Mouse (Mus musculus): ENCODE measurements around the gene Gpr15. TPM values are rescaled to one million over a fixed set of nuclear protein-coding genes. Genes with fewer than 3 reads are reported as not detected.

The Gpr15 gene
- polyA plus RNA-seq, 1 experiment from 2014 or later = 0.08 TPM

DNA sequence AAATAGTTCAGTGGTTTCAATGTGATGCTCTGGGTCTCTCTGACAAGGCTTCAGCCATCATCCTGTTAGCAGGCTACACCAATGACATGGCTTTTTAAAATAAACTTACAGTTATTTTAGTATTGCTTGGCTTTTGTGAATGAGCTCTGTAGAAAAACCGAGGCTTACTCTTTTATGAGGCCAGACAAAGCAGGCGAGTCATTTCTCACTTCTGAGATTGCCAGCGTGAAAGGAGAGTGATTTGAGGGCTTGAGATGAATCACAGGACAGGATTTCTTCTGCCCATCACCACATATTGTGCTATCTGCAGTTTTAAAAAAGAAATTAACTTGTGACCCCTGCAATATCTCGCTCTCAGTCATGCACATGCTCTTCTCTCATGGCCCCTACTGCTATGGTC, 3.9 kb downstream of the Gpr15 start:
- Histone ChIP-seq H3K36me3 (no peaks in the 10 kb centered on the region), H3K27me3 (replicated peaks) (no peaks in the 10 kb centered on the region), H3K9ac (no peak overlapping the region), H3K4me3 (replicated peaks) (no peak overlapping the region), H3K27ac (no peak overlapping the region), H3K4me2 (no peak overlapping the region), H3K9me3 (no peaks in the 10 kb centered on the region), H3K4me1 (no peaks in the 10 kb centered on the region)
- WGBS = 61% methylated on average over 4 of the region's 4 CpGs
- no peak for ATAC-seq (ENCODE audit: insufficient read depth, low FRiP score, low read depth)

DNA sequence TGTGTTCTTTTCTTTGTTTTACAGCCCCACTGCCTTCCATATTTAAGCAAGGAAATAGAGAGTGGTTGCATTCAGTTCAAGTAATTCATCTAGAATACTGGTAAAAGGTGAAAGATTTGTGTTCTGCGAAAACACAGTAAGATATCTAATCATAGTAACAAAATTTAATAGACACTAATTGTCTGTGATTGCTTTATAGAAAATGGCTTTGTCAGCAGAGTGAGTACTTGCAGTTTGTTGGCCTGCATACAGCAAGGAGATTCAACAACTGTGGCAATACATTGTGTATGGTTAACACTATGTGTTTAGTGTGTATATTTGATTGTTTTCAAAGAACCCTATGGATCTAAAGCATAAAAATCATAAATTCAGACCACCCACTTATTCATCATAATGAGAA, 5.7 kb downstream of the Gpr15 start:
- H3K36me3 ChIP-seq = no peaks in the 10 kb centered on the region
- WGBS = 93% methylated on average over 1 of the region's 1 CpGs
- H3K4me3 ChIP-seq (replicated peaks) = no peak overlapping the region
- no peaks in the 10 kb centered on the region for H3K9me3 ChIP-seq
- H3K4me2 ChIP-seq = no peak overlapping the region
- ATAC-seq (ENCODE audit: insufficient read depth, low FRiP score, low read depth) = no peak
- no peak overlapping the region for H3K27ac ChIP-seq
- no peak overlapping the region for H3K9ac ChIP-seq
- no peaks in the 10 kb centered on the region for H3K27me3 ChIP-seq (replicated peaks)
- no peaks in the 10 kb centered on the region for H3K4me1 ChIP-seq

DNA sequence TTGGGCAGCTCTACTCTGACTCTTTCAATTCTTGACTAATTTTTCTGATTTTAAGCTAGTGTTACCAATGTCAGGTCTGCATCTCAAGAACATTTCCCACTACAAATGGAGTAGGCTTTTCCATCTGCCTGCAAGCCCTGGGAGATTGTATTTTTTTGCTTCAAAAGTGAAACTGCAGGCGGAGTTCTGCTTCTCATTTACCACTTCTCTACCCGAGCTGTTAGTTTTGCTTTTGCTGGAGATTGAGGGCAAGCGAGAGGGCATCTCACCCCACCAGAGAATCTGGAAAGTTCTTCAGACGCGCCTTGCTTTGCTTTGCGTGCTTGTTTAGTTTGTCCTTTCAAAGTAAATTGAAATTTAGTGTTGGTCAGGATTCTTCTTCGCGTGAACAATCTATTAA, 6.6 kb downstream of the Gpr15 start:
- H3K4me1 ChIP-seq = no peaks in the 10 kb centered on the region
- no peak for ATAC-seq (ENCODE audit: insufficient read depth, low FRiP score, low read depth)
- no peak overlapping the region for H3K4me2 ChIP-seq
- H3K27ac ChIP-seq = no peak overlapping the region
- no peaks in the 10 kb centered on the region for H3K27me3 ChIP-seq (replicated peaks)
- WGBS = 70% methylated on average over 8 of the region's 8 CpGs
- H3K9ac ChIP-seq = no peak overlapping the region
- H3K9me3 ChIP-seq = no peaks in the 10 kb centered on the region
- no peaks in the 10 kb centered on the region for H3K36me3 ChIP-seq
- H3K4me3 ChIP-seq (replicated peaks) = no peak overlapping the region

DNA sequence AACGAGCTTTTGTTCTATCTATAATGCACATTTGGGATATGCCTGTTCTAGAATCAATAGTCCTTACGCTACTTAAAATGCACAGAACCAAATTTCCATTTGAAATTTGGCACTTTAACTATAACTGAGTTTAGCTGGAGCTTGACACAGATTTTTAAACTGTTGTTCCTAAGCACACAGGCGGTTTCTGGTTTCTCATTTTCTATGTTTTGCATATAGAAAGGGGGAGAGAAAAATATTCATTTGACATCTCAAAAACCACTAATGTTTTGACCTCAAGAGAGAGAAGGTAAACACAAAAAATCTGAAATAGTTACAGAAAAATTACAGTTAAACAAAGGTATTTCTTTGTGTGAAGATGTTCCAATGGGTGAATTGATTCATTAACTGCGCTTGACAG, 9.3 kb downstream of the Gpr15 start:
- no peak overlapping the region for H3K9ac ChIP-seq
- H3K36me3 ChIP-seq = no peaks in the 10 kb centered on the region
- H3K4me2 ChIP-seq = no peak overlapping the region
- no peaks in the 10 kb centered on the region for H3K4me1 ChIP-seq
- no peaks in the 10 kb centered on the region for H3K27me3 ChIP-seq (replicated peaks)
- ATAC-seq (ENCODE audit: insufficient read depth, low FRiP score, low read depth) = no peak
- WGBS = 71% methylated on average over 4 of the region's 4 CpGs
- no peak overlapping the region for H3K27ac ChIP-seq
- H3K4me3 ChIP-seq (replicated peaks) = no peak overlapping the region
- no peaks in the 10 kb centered on the region for H3K9me3 ChIP-seq

DNA sequence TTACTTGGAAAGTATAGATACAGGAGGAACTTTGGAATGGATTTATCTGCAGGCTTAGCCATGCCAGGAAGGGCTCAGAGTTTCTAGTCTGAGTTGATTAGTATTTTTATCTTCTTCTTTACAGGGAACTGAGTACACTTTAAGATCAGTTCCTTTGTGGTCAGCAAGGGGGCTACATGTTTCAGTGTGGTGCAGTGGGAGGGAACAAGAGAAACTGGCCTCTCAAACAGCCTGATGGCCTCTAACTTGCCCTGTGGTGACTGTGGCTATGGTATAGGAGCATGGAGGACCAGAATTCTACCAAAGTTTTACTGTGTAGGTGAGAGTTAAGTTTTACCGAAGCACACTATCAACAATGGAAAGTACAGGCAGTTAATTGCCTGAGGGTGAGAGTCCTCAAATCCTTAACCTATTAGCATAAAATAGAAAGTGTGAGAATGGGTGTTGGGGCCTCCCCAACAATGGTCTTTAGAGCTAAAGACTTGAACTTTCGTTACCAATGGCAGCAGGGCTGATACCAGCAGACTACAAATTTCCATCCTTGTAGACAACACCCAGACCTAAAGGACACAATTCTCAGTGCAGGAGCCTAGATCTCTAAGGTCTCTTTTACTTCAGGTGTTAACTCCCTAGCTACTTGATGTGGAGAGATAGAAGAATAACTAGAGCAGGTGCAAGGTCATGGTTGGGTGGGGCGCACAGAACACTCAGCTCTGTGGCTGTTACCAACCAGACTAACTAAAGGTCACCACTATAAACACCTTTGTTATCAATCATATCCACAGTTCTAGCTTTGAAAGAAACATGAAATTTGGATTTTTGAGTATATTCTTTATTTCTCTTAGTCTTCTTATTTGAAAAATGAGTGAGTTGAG, 10.0 kb downstream of the Gpr15 start:
- Histone ChIP-seq H3K36me3 (no peaks in the 10 kb centered on the region), H3K27me3 (replicated peaks) (no peaks in the 10 kb centered on the region), H3K4me3 (replicated peaks) (no peak overlapping the region), H3K4me2 (no peak overlapping the region), H3K4me1 (no peaks in the 10 kb centered on the region), H3K9me3 (no peaks in the 10 kb centered on the region), H3K9ac (no peak overlapping the region), H3K27ac (no peak overlapping the region)
- 70% methylated on average over 3 of the region's 3 CpGs for WGBS
- ATAC-seq (ENCODE audit: insufficient read depth, low FRiP score, low read depth) = no peak

DNA sequence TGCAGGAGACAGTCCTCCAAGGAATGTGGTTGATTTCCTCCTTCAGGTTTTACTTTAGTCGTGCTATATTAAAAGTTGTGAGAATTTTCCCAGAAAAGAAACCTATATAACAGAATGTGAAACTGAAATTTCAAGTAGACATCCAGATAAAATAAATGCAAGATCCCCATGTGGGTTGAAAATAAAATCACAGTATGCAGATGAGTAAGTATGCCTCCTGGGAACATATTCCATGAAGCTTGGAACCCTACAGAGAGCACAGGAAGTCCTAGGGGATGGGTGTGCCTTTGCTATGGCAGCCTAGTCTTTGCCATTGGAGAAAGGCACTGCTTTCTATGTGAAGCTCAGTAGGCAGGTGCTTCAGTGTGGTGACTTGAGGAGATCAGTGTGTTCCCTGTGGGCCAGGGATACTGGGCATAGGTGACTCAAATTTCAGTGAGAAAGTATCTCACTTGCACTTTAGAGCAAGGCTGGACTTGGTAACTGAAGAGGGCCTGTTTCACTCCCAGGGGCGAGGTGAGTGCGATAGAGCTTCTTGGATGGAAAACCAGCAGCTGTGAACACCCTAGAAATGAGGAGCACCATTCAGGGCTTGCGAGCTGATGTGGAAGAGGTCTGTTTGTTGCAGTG, 11.5 kb downstream of the Gpr15 start:
- H3K9ac ChIP-seq = no peak overlapping the region
- H3K4me2 ChIP-seq = no peak overlapping the region
- no peaks in the 10 kb centered on the region for H3K4me1 ChIP-seq
- H3K27me3 ChIP-seq (replicated peaks) = no peaks in the 10 kb centered on the region
- H3K9me3 ChIP-seq = no peaks in the 10 kb centered on the region
- WGBS = 87% methylated on average over 4 of the region's 4 CpGs
- no peak overlapping the region for H3K4me3 ChIP-seq (replicated peaks)
- no peaks in the 10 kb centered on the region for H3K36me3 ChIP-seq
- ATAC-seq (ENCODE audit: insufficient read depth, low FRiP score, low read depth) = no peak
- H3K27ac ChIP-seq = no peak overlapping the region

DNA sequence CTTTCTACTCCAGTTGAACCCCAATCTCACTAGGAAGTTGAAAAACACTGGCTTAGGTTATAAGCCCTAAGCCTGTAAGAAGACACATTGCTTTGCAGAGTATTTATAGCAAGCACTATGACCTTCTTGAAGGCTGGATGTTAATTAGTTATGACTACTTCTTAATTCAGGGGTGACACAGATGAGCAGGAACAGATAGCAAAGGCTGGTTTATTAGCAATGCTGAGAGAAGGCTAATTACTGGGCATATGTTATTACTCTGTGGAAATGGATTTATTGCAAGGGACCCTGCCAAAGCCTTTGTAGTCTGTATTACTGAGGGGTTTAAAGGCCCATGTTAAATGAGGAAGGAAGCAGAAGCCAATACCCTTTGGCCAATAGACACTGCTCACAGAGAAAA, 13.9 kb downstream of the Gpr15 start:
- Histone ChIP-seq H3K9me3 (no peaks in the 10 kb centered on the region), H3K9ac (no peak overlapping the region), H3K4me1 (no peaks in the 10 kb centered on the region), H3K27ac (no peak overlapping the region), H3K27me3 (replicated peaks) (no peaks in the 10 kb centered on the region), H3K4me3 (replicated peaks) (no peak overlapping the region), H3K36me3 (no peaks in the 10 kb centered on the region), H3K4me2 (no peak overlapping the region)
- ATAC-seq (ENCODE audit: insufficient read depth, low FRiP score, low read depth) = no peak

DNA sequence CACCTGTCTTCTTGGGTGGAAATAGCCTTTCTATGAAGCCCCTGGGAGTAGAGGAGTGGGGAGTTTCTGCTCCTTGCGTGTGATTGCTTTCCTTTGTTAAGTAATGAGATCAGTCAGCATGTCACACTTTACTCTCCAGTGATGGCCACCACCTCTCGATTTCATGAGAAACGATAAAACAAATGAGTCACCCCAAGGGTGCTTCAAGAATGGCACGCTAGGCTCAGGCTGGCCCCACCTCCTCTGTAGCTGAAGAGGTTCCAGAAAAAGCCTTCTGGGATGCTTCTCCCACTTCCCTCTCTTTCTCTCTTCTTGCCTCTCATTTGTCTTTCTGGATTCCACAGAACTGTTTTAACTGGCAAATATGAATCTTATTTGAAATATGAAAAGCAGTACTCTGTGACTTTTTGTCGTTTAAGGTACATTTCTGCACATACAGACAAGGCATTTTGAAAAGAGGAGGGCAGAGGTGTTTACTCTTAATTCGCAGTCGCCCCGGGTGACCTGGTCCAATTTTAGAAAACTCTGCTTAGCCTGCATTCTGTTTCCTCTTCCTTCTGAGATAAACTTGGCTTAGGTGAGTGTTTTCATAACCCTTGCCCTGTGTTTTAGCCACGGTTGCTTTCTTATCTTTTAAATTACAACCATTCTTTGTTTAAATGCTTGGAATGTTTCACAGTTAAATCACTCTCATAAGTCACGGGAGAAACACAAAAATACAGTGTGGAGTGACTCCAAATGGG, 15.3 kb downstream of the Gpr15 start:
- Histone ChIP-seq H3K9me3 (no peaks in the 10 kb centered on the region), H3K27ac (no peak overlapping the region), H3K4me3 (replicated peaks) (no peak overlapping the region), H3K4me1 (no peaks in the 10 kb centered on the region), H3K27me3 (replicated peaks) (no peaks in the 10 kb centered on the region), H3K36me3 (no peaks in the 10 kb centered on the region), H3K9ac (no peak overlapping the region), H3K4me2 (no peak overlapping the region)
- WGBS = 11% methylated on average over 10 of the region's 10 CpGs
- ATAC-seq (ENCODE audit: insufficient read depth, low FRiP score, low read depth) = no peak

DNA sequence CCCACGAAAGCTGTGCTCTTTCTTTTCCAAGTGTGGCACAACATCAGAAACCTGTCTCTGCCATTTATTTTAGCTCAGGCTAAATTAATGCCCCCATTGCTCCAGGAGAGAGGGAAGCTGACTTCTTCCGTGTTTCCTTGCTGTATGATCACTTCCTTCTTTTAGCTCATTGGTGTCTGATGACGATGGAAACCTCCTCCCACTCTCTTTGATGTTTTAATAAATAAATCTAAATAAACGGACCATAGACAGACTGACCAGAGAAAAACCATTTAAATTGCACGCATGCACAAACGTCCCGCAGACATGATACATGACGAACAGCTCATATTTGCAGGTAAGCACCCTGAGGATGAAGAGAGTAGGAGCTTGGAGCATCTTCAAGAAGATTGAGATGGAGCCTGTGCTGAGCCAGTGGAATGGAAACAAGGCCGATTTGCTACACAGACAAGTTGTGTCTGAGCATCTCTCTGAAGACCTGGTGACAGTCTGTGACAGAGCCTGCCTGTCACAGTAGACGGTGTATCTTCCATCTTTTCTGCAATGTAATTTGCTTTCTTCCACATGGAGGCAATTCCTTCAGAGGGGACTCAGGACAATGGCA, 16.4 kb downstream of the Gpr15 start:
- H3K4me3 ChIP-seq (replicated peaks) = no peak overlapping the region
- no peaks in the 10 kb centered on the region for H3K4me1 ChIP-seq
- H3K36me3 ChIP-seq = no peaks in the 10 kb centered on the region
- H3K4me2 ChIP-seq = no peak overlapping the region
- H3K27ac ChIP-seq = no peak overlapping the region
- H3K9ac ChIP-seq = no peak overlapping the region
- no peak for ATAC-seq (ENCODE audit: insufficient read depth, low FRiP score, low read depth)
- no peaks in the 10 kb centered on the region for H3K27me3 ChIP-seq (replicated peaks)
- H3K9me3 ChIP-seq = no peaks in the 10 kb centered on the region
- WGBS = 73% methylated on average over 10 of the region's 10 CpGs

DNA sequence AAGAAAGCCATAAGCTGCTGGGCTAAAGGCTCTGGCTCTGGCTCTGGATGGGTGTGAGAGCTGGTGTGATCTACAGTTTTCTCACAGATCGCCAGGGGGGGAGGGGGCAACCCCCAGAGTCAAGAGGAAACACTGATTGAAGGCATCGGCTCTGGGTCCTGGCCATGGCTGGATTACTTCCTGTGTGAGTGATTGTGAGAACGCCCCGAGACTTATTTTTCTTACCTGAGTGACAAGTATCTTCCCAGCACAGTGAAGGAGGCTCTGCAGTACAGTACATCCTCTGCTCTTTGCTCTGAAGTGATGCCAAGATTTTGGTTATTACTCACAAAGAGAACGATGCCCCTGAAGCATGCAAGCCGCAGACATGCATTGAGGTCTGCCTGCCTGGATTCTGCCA, 17.1 kb downstream of the Gpr15 start:
- no peak overlapping the region for H3K4me3 ChIP-seq (replicated peaks)
- no peaks in the 10 kb centered on the region for H3K4me1 ChIP-seq
- 51% methylated on average over 6 of the region's 6 CpGs for WGBS
- no peak overlapping the region for H3K4me2 ChIP-seq
- H3K9ac ChIP-seq = no peak overlapping the region
- ATAC-seq (ENCODE audit: insufficient read depth, low FRiP score, low read depth) = no peak
- no peaks in the 10 kb centered on the region for H3K36me3 ChIP-seq
- no peaks in the 10 kb centered on the region for H3K27me3 ChIP-seq (replicated peaks)
- no peak overlapping the region for H3K27ac ChIP-seq
- H3K9me3 ChIP-seq = no peaks in the 10 kb centered on the region

DNA sequence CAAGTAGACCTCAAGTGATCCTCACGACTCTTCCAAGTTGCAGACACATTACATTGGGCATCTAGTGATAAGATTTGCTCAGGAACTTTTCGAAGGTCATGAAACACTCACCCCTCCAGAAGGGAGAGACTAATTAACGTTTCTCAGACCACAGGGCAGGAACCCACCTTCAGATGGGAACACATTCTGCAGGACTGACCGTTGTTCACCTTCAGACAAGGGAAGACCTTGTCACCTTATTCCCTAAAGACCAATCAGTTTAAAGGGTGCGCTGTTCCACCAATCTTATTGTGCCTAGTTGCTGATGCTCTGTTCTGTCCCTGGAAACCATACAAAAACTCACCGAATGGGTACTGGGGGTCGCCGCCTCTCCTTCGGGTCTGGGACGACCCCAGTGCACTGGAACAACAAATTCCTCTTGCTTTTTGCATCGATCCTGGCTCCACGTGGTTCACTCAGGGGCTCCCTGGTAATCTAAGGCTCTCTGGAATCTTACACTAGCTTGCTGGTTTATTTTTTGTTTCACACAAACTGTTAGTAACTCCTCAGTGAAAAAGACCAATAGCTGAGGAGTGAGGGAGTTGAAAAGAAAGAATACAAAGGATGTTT, 17.9 kb downstream of the Gpr15 start:
- Histone ChIP-seq H3K27ac (no peak overlapping the region), H3K4me1 (no peaks in the 10 kb centered on the region), H3K36me3 (no peaks in the 10 kb centered on the region), H3K9ac (no peak overlapping the region), H3K4me3 (replicated peaks) (no peak overlapping the region), H3K27me3 (replicated peaks) (no peaks in the 10 kb centered on the region), H3K4me2 (no peak overlapping the region), H3K9me3 (no peaks in the 10 kb centered on the region)
- no peak for ATAC-seq (ENCODE audit: insufficient read depth, low FRiP score, low read depth)
- WGBS = 82% methylated on average over 12 of the region's 12 CpGs

All from stomach, embryonic 15.5 days (tissue).